Mouse (Mus musculus): ENCODE data around the gene Ptpdc1.

Ptpdc1 gene

GRCm38 (mm10) chr13:48625433-48626184 is at the start of gene Ptpdc1:
Gene Ptpdc1, minus strand, starts transcription at chr13:48625664.
- DNase-seq, result peak; percentile 96

- DNase-seq, result no peak
Measured at GRCm38 (mm10) chr13:48674609-48675008, 49.1 kb upstream of the Ptpdc1 start.

- no peak for DNase-seq
Measured at GRCm38 (mm10) chr13:48672312-48672840, 46.9 kb upstream of the Ptpdc1 start.

GRCm38 (mm10) chr13:48668976-48669534 is 43.6 kb upstream of the Ptpdc1 start:
- DNase-seq, result no peak

GRCm38 (mm10) chr13:48668091-48668975 is 42.9 kb upstream of the Ptpdc1 start:
- no peak for DNase-seq

GRCm38 (mm10) chr13:48667461-48667860 is 42.0 kb upstream of the Ptpdc1 start:
- no peak for DNase-seq

GRCm38 (mm10) chr13:48665656-48666597 is 40.5 kb upstream of the Ptpdc1 start:
- DNase-seq, result no peak

- DNase-seq, result no peak
Measured at GRCm38 (mm10) chr13:48664916-48665655, 39.6 kb upstream of the Ptpdc1 start.

GRCm38 (mm10) chr13:48663988-48664339 is 38.5 kb upstream of the Ptpdc1 start:
- DNase-seq, result no peak

- DNase-seq, result no peak
Measured at GRCm38 (mm10) chr13:48663211-48663987, 37.9 kb upstream of the Ptpdc1 start.

- DNase-seq, result no peak
Measured at GRCm38 (mm10) chr13:48662431-48663143, 37.1 kb upstream of the Ptpdc1 start, which contains the start of gene Barx1. Gene Barx1, plus strand, starts transcription at chr13:48662998.

- DNase-seq, result no peak
Measured at GRCm38 (mm10) chr13:48661561-48661960, 36.1 kb upstream of the Ptpdc1 start.

- no peak for DNase-seq
Measured at GRCm38 (mm10) chr13:48660741-48661140, 35.3 kb upstream of the Ptpdc1 start.

- DNase-seq, result no peak
Measured at GRCm38 (mm10) chr13:48660221-48660734, 34.8 kb upstream of the Ptpdc1 start.

- no peak for DNase-seq
Measured at GRCm38 (mm10) chr13:48659254-48660220, 34.1 kb upstream of the Ptpdc1 start.

- DNase-seq, result no peak
Measured at GRCm38 (mm10) chr13:48658588-48659253, 33.3 kb upstream of the Ptpdc1 start.

GRCm38 (mm10) chr13:48657791-48658190 is 32.3 kb upstream of the Ptpdc1 start:
- DNase-seq, result no peak

- DNase-seq, result peak; percentile 53
Measured at GRCm38 (mm10) chr13:48655637-48656036, 30.2 kb upstream of the Ptpdc1 start.
